Mouse (Mus musculus) intestine, embryonic 15.5 days (tissue): ENCODE results near the gene Kctd17. TPM values are rescaled to one million over a fixed set of nuclear protein-coding genes. Genes with fewer than 3 reads are reported as not detected.

Experiments used
- ATAC-seq: fragments of 200-750 bp; cut with Nextera tagmentation; 2 replicates; pipeline ENCODE4 v1.8.0; 2017; ENCODE audit warnings: moderate TSS enrichment, moderate library complexity
- H3K27ac ChIP-seq: fragments of 300-500 bp; sonication (generic); 2 replicates; pipeline ENCODE4 v1.5.1; 2015; ENCODE audit warnings: mild to moderate bottlenecking, inconsistent platforms
- H3K27me3 ChIP-seq: fragments of 300-500 bp; sonication (generic); replicated peaks from 2 replicates; pipeline ENCODE4 v1.6.1; 2015; ENCODE audit warnings: inconsistent platforms
- H3K36me3 ChIP-seq: fragments of 300-500 bp; sonication (generic); 2 replicates; pipeline ENCODE4 v1.6.1; 2015; ENCODE audit warnings: inconsistent platforms
- H3K4me1 ChIP-seq: fragments of 300-500 bp; sonication (generic); replicated peaks from 2 replicates; pipeline ENCODE4 v1.6.1; 2015; ENCODE audit warnings: inconsistent platforms
- H3K4me2 ChIP-seq: fragments of 300-500 bp; sonication (generic); replicated peaks from 2 replicates; pipeline ENCODE4 v1.6.1; 2015; ENCODE audit warnings: mild to moderate bottlenecking, inconsistent platforms
- H3K4me3 ChIP-seq: fragments of 300-500 bp; sonication (generic); replicated peaks from 2 replicates; pipeline ENCODE4 v1.5.1; 2015; ENCODE audit warnings: inconsistent platforms
- H3K9ac ChIP-seq: fragments of 300-500 bp; sonication (generic); 2 replicates; pipeline ENCODE4 v1.6.1; 2015; ENCODE audit warnings: inconsistent platforms
- H3K9me3 ChIP-seq: fragments of 300-500 bp; sonication (generic); 2 replicates; pipeline ENCODE4 v1.6.1; 2016; ENCODE audit warnings: inconsistent platforms
- WGBS: fragments of 180-500 bp; shearing (Covaris S2); methylation state at CpG from one replicate; pipeline ENCODE4 v1.1.7; 2015; 5-methylcytosine and 5-hydroxymethylcytosine counted together
- polyA plus RNA-seq: library from polyadenylated mRNA; unstranded; fragments of >200 nt; fragmentation: Nextera tagmentation; extraction: Ambion mirVana; gene quantifications from 2 replicates; pipeline ENCODE4 v1.2.1, GENCODE M21; 2015

Kctd17 gene
- polyA plus RNA-seq, 1 experiment from 2014 or later = 28.7 TPM

- no peaks in the 10 kb centered on the region for H3K9me3 ChIP-seq
- peaks cover 29% of the 10 kb centered on the region for H3K4me1 ChIP-seq
- no peak for ATAC-seq
- WGBS = 76% methylated on average over 7 of the region's 7 CpGs
- H3K4me3 ChIP-seq = no peak overlapping the region
- no peak overlapping the region for H3K27ac ChIP-seq
- no peaks in the 10 kb centered on the region for H3K36me3 ChIP-seq
- H3K27me3 ChIP-seq = peaks cover 4% of the 10 kb centered on the region; the same call in 1 of the 2 replicates
- H3K9ac ChIP-seq = no peak overlapping the region
- H3K4me2 ChIP-seq = no peak overlapping the region
These were observed 25.9 kb upstream of the Kctd17 start for GRCm38 (mm10) chr15:78402423-78402822.

- WGBS = 28% methylated on average over 3 of the region's 3 CpGs
- ATAC-seq = no peak
- peaks cover 3% of the 10 kb centered on the region; the same call in 1 of the 2 replicates for H3K27me3 ChIP-seq
- H3K4me1 ChIP-seq = peaks cover 31% of the 10 kb centered on the region
- H3K36me3 ChIP-seq = no peaks in the 10 kb centered on the region
- no peaks in the 10 kb centered on the region for H3K9me3 ChIP-seq
- peak overlapping the region; percentile 30 for H3K4me2 ChIP-seq
- no peak overlapping the region for H3K9ac ChIP-seq
- peak overlapping the region; percentile 48; the same call in 1 of the 2 replicates for H3K27ac ChIP-seq
- no peak overlapping the region for H3K4me3 ChIP-seq
These were observed 25.0 kb upstream of the Kctd17 start for GRCm38 (mm10) chr15:78403301-78403741.

- 81% methylated on average over 1 of the region's 1 CpGs for WGBS
- H3K4me2 ChIP-seq = peak overlapping the region; percentile 30
- no peak overlapping the region for H3K4me3 ChIP-seq
These were observed 24.5 kb upstream of the Kctd17 start for GRCm38 (mm10) chr15:78403896-78404295.

GRCm38 (mm10) chr15:78405098-78405497 lies 23.3 kb upstream of the Kctd17 start:
- Histone ChIP-seq H3K4me3 (peak overlapping the region; percentile 72), H3K9me3 (no peaks in the 10 kb centered on the region), H3K27ac (peak overlapping the region; percentile 95; the same call in 1 of the 2 replicates), H3K4me2 (peak overlapping the region; percentile 83), H3K9ac (peak overlapping the region; percentile 47; the same call in 1 of the 2 replicates), H3K27me3 (peaks cover 15% of the 10 kb centered on the region), H3K4me1 (peaks cover 42% of the 10 kb centered on the region), H3K36me3 (no peaks in the 10 kb centered on the region)
- no peak for ATAC-seq
- WGBS = 54% methylated on average over 11 of the region's 11 CpGs

More at GRCm38 (mm10) chr15:78403896-78404295, 24.5 kb upstream of the Kctd17 start:
- Histone ChIP-seq H3K27ac (peak overlapping the region; percentile 48; the same call in 1 of the 2 replicates), H3K36me3 (no peaks in the 10 kb centered on the region), H3K9ac (no peak overlapping the region), H3K4me1 (peaks cover 35% of the 10 kb centered on the region), H3K27me3 (peaks cover 5% of the 10 kb centered on the region), H3K9me3 (no peaks in the 10 kb centered on the region)
- no peak for ATAC-seq

GRCm38 (mm10) chr15:78405517-78406211 lies 22.7 kb upstream of the Kctd17 start, which contains the start of gene Tst:
Gene Tst (minus strand): TSS chr15:78405907.
- ATAC-seq = peak; percentile 83
- H3K36me3 ChIP-seq = no peaks in the 10 kb centered on the region
- WGBS = 2% methylated on average over 34 of the region's 34 CpGs
- peak within 1 kb of the TSS; percentile 95 for H3K27ac ChIP-seq
- H3K4me2 ChIP-seq = peak within 1 kb of the TSS; percentile 83
- no peaks in the 10 kb centered on the region for H3K9me3 ChIP-seq
- peaks cover 21% of the 10 kb centered on the region for H3K27me3 ChIP-seq
- peak within 1 kb of the TSS; percentile 76 for H3K9ac ChIP-seq
- peak within 1 kb of the TSS; percentile 72 for H3K4me3 ChIP-seq
- H3K4me1 ChIP-seq = peaks cover 44% of the 10 kb centered on the region

- H3K27me3 ChIP-seq = peaks cover 28% of the 10 kb centered on the region
- peak within 1 kb of the TSS; percentile 83 for H3K4me2 ChIP-seq
- H3K9ac ChIP-seq = peak within 1 kb of the TSS; percentile 76
- under 1% methylated on average over 40 of the region's 40 CpGs for WGBS
- peak within 1 kb of the TSS; percentile 95 for H3K27ac ChIP-seq
- peaks cover 44% of the 10 kb centered on the region for H3K4me1 ChIP-seq
- H3K9me3 ChIP-seq = no peaks in the 10 kb centered on the region
- H3K36me3 ChIP-seq = no peaks in the 10 kb centered on the region
- peak; percentile 85 for ATAC-seq
- peak within 1 kb of the TSS; percentile 72 for H3K4me3 ChIP-seq
These were observed 21.9 kb upstream of the Kctd17 start, which contains the start of gene Mpst for GRCm38 (mm10) chr15:78406293-78406934. Gene Mpst (plus strand): TSS chr15:78406416.

GRCm38 (mm10) chr15:78409570-78410052 lies 18.8 kb upstream of the Kctd17 start:
- Histone ChIP-seq H3K27me3 (peaks cover 33% of the 10 kb centered on the region), H3K36me3 (no peaks in the 10 kb centered on the region), H3K9ac (no peak overlapping the region; the same call in 1 of the 2 replicates), H3K9me3 (no peaks in the 10 kb centered on the region), H3K4me3 (peak overlapping the region; percentile 23), H3K27ac (peak overlapping the region; percentile 54; the same call in 1 of the 2 replicates), H3K4me2 (peak overlapping the region; percentile 62), H3K4me1 (peaks cover 30% of the 10 kb centered on the region)
- ATAC-seq = peak; percentile 54
- 17% methylated on average over 12 of the region's 12 CpGs for WGBS

GRCm38 (mm10) chr15:78413083-78413718 lies 15.2 kb upstream of the Kctd17 start:
- peaks cover 33% of the 10 kb centered on the region for H3K27me3 ChIP-seq
- H3K4me3 ChIP-seq = no peak overlapping the region
- H3K36me3 ChIP-seq = no peaks in the 10 kb centered on the region
- 85% methylated on average over 14 of the region's 14 CpGs for WGBS
- no peak overlapping the region for H3K27ac ChIP-seq
- ATAC-seq = peak; percentile 39; the same call in 1 of the 2 replicates
- peaks cover 14% of the 10 kb centered on the region for H3K4me1 ChIP-seq
- H3K4me2 ChIP-seq = no peak overlapping the region
- H3K9ac ChIP-seq = no peak overlapping the region
- H3K9me3 ChIP-seq = no peaks in the 10 kb centered on the region

- no peaks in the 10 kb centered on the region for H3K9me3 ChIP-seq
- 52% methylated on average over 1 of the region's 1 CpGs for WGBS
- no peak overlapping the region for H3K9ac ChIP-seq
- no peak overlapping the region for H3K27ac ChIP-seq
- no peak overlapping the region for H3K4me2 ChIP-seq
- peaks cover 11% of the 10 kb centered on the region for H3K4me1 ChIP-seq
- H3K27me3 ChIP-seq = peaks cover 31% of the 10 kb centered on the region
- no peak overlapping the region for H3K4me3 ChIP-seq
- ATAC-seq = no peak
- no peaks in the 10 kb centered on the region for H3K36me3 ChIP-seq
These were observed 14.6 kb upstream of the Kctd17 start for GRCm38 (mm10) chr15:78413719-78414117.

- ATAC-seq = no peak
- H3K27me3 ChIP-seq = peaks cover 31% of the 10 kb centered on the region
- H3K4me1 ChIP-seq = peaks cover 8% of the 10 kb centered on the region
- no peak overlapping the region for H3K4me2 ChIP-seq
- 94% methylated on average over 8 of the region's 8 CpGs for WGBS
- H3K9me3 ChIP-seq = no peaks in the 10 kb centered on the region
- H3K9ac ChIP-seq = no peak overlapping the region
- H3K4me3 ChIP-seq = no peak overlapping the region
- no peaks in the 10 kb centered on the region for H3K36me3 ChIP-seq
- H3K27ac ChIP-seq = no peak overlapping the region
These were observed 14.2 kb upstream of the Kctd17 start for GRCm38 (mm10) chr15:78414157-78414556.

GRCm38 (mm10) chr15:78416937-78417336 lies 11.4 kb upstream of the Kctd17 start:
- ATAC-seq = peak; percentile 27; the same call in 1 of the 2 replicates
- Histone ChIP-seq H3K27ac (no peak overlapping the region), H3K9ac (no peak overlapping the region)

GRCm38 (mm10) chr15:78420395-78420794 lies 8.0 kb upstream of the Kctd17 start:
- Histone ChIP-seq H3K9me3 (no peaks in the 10 kb centered on the region), H3K36me3 (no peaks in the 10 kb centered on the region), H3K27ac (no peak overlapping the region), H3K9ac (no peak overlapping the region), H3K4me2 (no peak overlapping the region), H3K27me3 (peaks cover 39% of the 10 kb centered on the region), H3K4me1 (no peaks in the 10 kb centered on the region), H3K4me3 (no peak overlapping the region)
- no peak for ATAC-seq
- WGBS = 82% methylated on average over 13 of the region's 13 CpGs

More at GRCm38 (mm10) chr15:78416937-78417336, 11.4 kb upstream of the Kctd17 start:
- Histone ChIP-seq H3K4me1 (no peaks in the 10 kb centered on the region), H3K9me3 (no peaks in the 10 kb centered on the region), H3K4me3 (no peak overlapping the region), H3K36me3 (no peaks in the 10 kb centered on the region), H3K4me2 (no peak overlapping the region), H3K27me3 (peaks cover 14% of the 10 kb centered on the region; the same call in 1 of the 2 replicates)
- WGBS = 19% methylated on average over 4 of the region's 4 CpGs
